Mouse (Mus musculus) heart, embryonic 10.5 days (tissue): ENCODE results near the gene Klk1b1. TPM values are rescaled to one million over a fixed set of nuclear protein-coding genes. Genes with fewer than 3 reads are reported as not detected.
"Not testable (repeated sequence)": the region's sequence is repeated elsewhere in the genome, so short reads cannot be mapped to it uniquely, and the experiment has no call there.

Experiments used
- DNase-seq: peaks from one replicate; pipeline ENCODE4 v3.0.0-alpha.2; 2017; ENCODE audit warnings: low spot score
- H3K27ac ChIP-seq: fragments of 300-500 bp; sonication (generic); 2 replicates; pipeline ENCODE4 v1.5.1; 2016; ENCODE audit warnings: mild to moderate bottlenecking
- H3K27me3 ChIP-seq: fragments of 300-500 bp; sonication (generic); 2 replicates; pipeline ENCODE4 v1.6.1; 2016; ENCODE audit warnings: mild to moderate bottlenecking; ENCODE audit not compliant: poor library complexity, insufficient read depth, severe bottlenecking
- H3K36me3 ChIP-seq: fragments of 300-500 bp; sonication (generic); 2 replicates; pipeline ENCODE4 v1.6.1; 2016; ENCODE audit warnings: mild to moderate bottlenecking, moderate library complexity
- H3K4me1 ChIP-seq: fragments of 300-500 bp; sonication (generic); 2 replicates; pipeline ENCODE4 v1.6.1; 2016; ENCODE audit warnings: mild to moderate bottlenecking
- H3K4me3 ChIP-seq: fragments of 300-500 bp; sonication (generic); 2 replicates; pipeline ENCODE4 v1.5.1; 2016; ENCODE audit warnings: mild to moderate bottlenecking, moderate library complexity
- H3K9me3 ChIP-seq: fragments of 300-500 bp; sonication (generic); 2 replicates; pipeline ENCODE4 v1.6.1; 2016; ENCODE audit warnings: mild to moderate bottlenecking, moderate library complexity
- WGBS: fragments of 180-500 bp; shearing (Covaris S2); methylation state at CpG from one replicate; pipeline ENCODE4 v1.1.7; 2016; 5-methylcytosine and 5-hydroxymethylcytosine counted together
- polyA plus RNA-seq: library from polyadenylated mRNA; unstranded; fragments of >200 nt; fragmentation: Nextera tagmentation; extraction: Ambion mirVana; gene quantifications from 2 replicates; pipeline ENCODE4 v1.2.1, GENCODE M21; 2016

Gene Klk1b1
- polyA plus RNA-seq, 1 experiment from 2014 or later: not detected

DNA sequence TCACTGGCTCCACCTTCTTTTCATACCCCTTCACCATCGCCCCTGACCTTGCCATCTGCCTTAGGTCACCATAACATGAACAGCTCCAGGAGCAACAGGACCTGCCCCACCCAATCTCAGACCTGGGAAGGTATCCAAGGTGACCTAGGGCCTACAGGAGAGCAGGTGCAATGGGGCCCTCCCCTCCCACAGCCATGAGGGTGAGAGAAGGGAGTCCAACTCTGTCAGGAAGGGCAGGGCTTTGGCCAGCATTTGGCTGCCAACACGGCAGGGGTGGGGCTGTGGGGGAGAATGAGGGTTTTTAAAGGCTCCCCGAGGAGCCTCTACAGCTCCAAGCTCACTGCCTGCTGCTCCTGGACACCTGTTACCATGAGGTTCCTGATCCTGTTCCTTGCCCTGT is 24.3 kb upstream of the Klk1b1 start:
- H3K27me3 ChIP-seq, H3K27ac ChIP-seq, DNase-seq, H3K4me3 ChIP-seq, H3K36me3 ChIP-seq, H3K9me3 ChIP-seq, H3K4me1 ChIP-seq: not testable (repeated sequence)
- 64% methylated on average over 3 of the region's 3 CpGs for WGBS

DNA sequence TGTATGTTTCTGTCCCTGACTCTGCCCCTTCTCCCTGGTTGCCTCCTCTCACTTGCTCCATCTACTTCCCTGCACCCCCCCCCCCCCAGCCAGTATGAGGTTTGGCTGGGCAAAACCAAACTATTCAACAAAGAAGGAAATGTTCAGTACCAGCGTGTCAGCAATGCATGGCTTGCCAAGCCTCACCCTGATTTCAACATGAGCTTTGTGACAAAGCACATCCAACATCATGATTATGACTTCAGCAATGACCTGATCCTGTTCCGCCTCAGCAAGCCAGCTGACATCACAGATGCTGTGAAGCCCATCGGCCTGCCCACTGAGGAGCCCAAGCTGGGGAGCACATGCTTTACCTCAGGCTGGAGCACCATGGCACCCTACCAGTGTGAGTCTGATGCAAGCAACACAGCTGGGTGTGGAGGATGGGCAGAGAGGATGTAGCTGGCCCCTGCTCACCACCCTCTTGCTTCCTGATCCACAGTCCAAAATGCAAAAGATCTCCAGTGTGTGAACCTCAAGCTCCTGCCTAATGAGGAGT is 21.8 kb upstream of the Klk1b1 start:
- H3K36me3 ChIP-seq: no peaks in the 10 kb centered on the region
- no peaks in the 10 kb centered on the region for H3K27me3 ChIP-seq
- no peak overlapping the region for H3K27ac ChIP-seq
- H3K4me3 ChIP-seq: no peak overlapping the region
- 81% methylated on average over 3 of the region's 3 CpGs for WGBS
- DNase-seq: peak; percentile 64
- H3K9me3 ChIP-seq: no peaks in the 10 kb centered on the region
- no peaks in the 10 kb centered on the region for H3K4me1 ChIP-seq

DNA sequence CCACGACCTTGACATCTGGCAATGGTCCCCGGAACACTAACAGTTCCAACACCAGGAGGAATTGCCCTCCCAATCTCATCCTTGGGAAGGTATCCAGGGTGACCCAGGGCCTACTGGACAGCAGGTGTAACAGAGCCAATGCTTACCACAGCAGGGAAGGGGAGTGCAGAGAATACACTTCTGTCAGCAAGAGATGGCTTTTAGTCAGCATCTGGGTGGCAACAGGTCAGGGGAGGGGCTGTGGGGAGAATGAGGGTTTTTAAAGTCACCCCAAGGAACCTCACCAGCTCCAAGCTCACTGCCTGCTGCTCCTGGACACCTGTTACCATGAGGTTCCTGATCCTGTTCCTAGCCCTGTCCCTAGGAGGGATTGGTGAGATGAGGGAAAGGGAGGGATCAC is 16.2 kb upstream of the Klk1b1 start, which contains the start of gene Klk1b8:
TSS of gene Klk1b8 (plus strand) at position 301 of the 400 bp plus-strand sequence.
- H3K4me1 ChIP-seq: no peaks in the 10 kb centered on the region
- WGBS: 69% methylated on average over 2 of the region's 2 CpGs
- no peak within 1 kb of the TSS for H3K27ac ChIP-seq
- H3K9me3 ChIP-seq: no peaks in the 10 kb centered on the region
- DNase-seq: no peak
- H3K36me3 ChIP-seq: no peaks in the 10 kb centered on the region
- H3K27me3 ChIP-seq: no peaks in the 10 kb centered on the region
- no peak within 1 kb of the TSS for H3K4me3 ChIP-seq

DNA sequence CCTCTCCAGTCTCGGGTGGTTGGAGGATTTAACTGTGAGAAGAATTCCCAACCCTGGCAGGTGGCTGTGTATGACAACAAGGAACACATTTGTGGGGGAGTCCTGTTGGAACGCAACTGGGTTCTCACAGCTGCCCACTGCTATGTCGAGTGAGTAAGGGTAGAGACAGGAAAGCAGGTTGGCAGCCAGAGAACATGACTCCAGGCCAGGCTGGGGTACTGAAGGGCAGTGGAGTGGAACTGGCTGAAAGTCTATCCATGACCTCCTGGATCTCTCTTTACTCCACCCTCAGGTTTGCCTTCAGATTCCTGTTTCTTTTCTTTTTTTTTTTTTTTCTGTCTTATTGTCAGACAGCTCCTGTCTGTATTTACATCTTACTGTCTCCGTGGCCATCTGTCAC is 13.8 kb upstream of the Klk1b1 start:
- no peaks in the 10 kb centered on the region for H3K4me1 ChIP-seq
- no peak for DNase-seq
- H3K27ac ChIP-seq: no peak overlapping the region
- no peaks in the 10 kb centered on the region for H3K36me3 ChIP-seq
- no peaks in the 10 kb centered on the region for H3K9me3 ChIP-seq
- H3K27me3 ChIP-seq: no peaks in the 10 kb centered on the region
- no peak overlapping the region for H3K4me3 ChIP-seq
- WGBS: 57% methylated on average over 4 of the region's 4 CpGs

DNA sequence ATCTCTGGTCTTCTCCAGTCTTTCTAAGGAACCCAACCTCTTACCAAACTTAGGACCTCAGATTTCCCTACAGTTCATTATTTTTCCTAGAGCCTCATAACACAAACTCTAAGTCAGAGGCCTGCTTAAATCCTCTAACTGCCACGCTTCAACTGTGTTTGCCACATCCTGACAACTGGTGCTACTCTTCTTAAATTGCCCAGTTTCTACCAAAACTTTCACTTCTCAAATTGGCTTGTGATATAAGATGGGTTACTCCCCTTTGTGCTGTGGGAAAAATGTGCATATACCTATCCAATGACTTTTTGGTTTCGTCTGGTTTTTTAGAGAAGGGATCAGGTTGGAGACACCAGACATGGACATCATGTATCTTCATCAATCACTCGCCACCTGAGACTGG is 507 bp downstream of the Klk1b1 start:
- H3K36me3 ChIP-seq: no peaks in the 10 kb centered on the region
- no peaks in the 10 kb centered on the region for H3K27me3 ChIP-seq
- no peak for DNase-seq
- no peak overlapping the region for H3K4me3 ChIP-seq
- WGBS: 75% methylated on average over 3 of the region's 3 CpGs
- H3K4me1 ChIP-seq: no peaks in the 10 kb centered on the region
- H3K9me3 ChIP-seq: no peaks in the 10 kb centered on the region
- no peak overlapping the region for H3K27ac ChIP-seq

DNA sequence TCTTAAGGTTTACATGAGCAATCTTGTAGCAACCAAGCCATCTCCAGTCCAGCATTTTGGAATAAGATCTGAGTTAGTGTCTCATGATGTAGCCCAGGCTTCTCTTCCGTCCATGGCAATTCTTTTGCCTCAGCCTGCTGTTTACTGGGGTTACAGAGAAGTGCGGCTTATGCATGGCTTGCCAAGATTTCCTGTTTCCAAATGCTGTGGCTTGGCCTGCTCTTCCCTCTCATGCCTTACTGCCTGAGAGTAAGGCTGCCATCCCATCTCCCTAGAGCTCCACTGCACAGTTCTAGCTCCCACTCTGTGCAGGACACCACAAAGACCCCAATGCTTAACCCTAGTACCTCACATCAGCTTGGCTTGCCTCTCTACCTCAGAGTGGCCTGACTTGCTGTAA is 1.1 kb downstream of the Klk1b1 start:
- no peak overlapping the region for H3K4me3 ChIP-seq
- H3K27ac ChIP-seq: no peak overlapping the region
- H3K4me1 ChIP-seq: no peaks in the 10 kb centered on the region
- H3K36me3 ChIP-seq: no peaks in the 10 kb centered on the region
- no peaks in the 10 kb centered on the region for H3K9me3 ChIP-seq
- no peaks in the 10 kb centered on the region for H3K27me3 ChIP-seq
- 74% methylated on average over 2 of the region's 2 CpGs for WGBS
- no peak for DNase-seq

DNA sequence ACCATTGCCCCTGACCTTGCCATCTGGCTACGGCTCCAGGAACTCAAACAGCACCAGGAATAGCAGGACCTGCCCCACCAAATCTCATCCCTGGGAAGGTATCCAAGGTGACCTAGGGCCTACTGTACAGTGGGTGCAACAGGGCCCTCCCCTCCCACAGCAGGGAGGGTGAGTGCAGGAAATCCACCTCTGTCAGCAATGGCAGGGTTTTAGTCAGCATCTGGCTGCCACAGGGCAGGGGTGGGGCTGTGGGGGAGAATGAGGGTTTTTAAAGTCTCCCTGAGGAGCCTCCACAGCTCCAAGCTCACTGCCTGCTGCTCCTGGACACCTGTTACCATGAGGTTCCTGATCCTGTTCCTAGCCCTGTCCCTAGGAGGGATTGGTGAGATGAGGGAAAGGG is 9.2 kb downstream of the Klk1b1 start, which contains the start of gene Klk1b9:
TSS of gene Klk1b9 (plus strand) at position 301 of the 400 bp plus-strand sequence.
- H3K4me1 ChIP-seq, H3K27me3 ChIP-seq, DNase-seq, H3K4me3 ChIP-seq, H3K9me3 ChIP-seq, H3K27ac ChIP-seq, H3K36me3 ChIP-seq: not testable (repeated sequence)
- WGBS: 78% methylated on average over 1 of the region's 1 CpGs

DNA sequence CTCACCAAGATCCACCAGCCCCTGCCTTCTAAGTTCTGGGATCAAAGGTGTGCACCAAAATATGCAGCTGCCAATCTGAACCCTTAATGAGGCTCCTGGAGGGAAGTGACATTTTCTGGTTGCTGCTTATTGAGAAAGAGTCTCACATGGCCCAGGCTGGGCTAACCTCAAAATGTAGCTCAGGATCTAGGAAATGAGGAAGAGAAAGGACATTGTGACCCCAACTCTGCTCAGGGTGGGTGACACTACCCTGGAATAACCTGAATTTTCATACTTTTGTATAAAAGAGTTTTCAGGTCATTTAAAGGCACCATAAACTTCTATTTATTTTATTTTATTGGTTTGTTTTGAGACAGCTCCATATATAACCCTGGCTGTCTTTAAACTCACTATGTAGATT is 19.1 kb downstream of the Klk1b1 start:
- Histone ChIP-seq H3K36me3 (no peaks in the 10 kb centered on the region), H3K4me3 (no peak overlapping the region), H3K4me1 (no peaks in the 10 kb centered on the region), H3K27ac (no peak overlapping the region), H3K27me3 (no peaks in the 10 kb centered on the region), H3K9me3 (no peaks in the 10 kb centered on the region)
- no peak for DNase-seq

DNA sequence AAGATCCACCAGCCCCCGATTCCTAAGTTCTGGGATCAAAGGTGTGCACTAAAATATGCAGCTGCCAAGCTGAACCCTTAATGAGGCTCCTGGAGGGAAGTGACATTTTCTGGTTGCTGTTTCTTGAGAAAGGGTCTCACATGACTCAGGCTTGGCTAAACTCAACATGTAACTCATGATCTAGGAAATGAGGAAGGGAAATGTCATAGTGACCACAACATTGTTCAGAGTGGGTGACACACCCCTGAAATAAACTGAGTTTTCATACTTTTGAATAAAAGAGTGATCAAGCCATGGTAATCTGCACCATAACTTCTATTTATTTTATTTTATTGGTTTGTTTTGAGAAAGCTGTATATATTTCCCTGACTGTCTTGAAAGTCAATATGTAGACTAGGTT is 28.3 kb downstream of the Klk1b1 start:
- DNase-seq, H3K27ac ChIP-seq: not testable (repeated sequence)
- WGBS: 67% methylated on average over 1 of the region's 1 CpGs

DNA sequence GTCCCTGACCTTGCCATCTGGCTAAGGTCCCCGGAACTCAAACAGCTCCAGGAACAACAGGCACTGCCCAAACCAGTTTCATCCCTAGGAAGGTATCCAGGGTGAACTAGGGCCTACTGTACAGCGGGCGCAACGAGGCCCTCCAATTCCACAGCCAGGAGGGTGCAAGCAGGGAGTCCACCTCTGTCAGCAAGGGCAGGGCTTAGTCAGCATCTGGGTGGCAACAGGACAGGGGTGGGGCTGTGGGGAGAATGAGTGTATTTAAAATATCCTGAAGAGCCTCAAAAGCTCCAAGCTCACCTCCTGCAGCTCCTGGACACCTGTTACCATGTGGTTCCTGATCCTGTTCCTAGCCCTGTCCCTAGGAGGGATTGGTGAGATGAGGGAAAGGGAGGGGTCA is 29.0 kb downstream of the Klk1b1 start, which contains the start of gene Klk1b11:
TSS of gene Klk1b11 (plus strand) at position 301 of the 400 bp plus-strand sequence.
- WGBS: 65% methylated on average over 4 of the region's 4 CpGs
- not testable (repeated sequence) for H3K36me3 ChIP-seq, H3K4me3 ChIP-seq, H3K27me3 ChIP-seq, DNase-seq, H3K4me1 ChIP-seq, H3K27ac ChIP-seq, H3K9me3 ChIP-seq

More for the DNA sequence above, 28.3 kb downstream of the Klk1b1 start:
- H3K4me1 ChIP-seq, H3K36me3 ChIP-seq, H3K9me3 ChIP-seq, H3K27me3 ChIP-seq, H3K4me3 ChIP-seq: not testable (repeated sequence)

DNA sequence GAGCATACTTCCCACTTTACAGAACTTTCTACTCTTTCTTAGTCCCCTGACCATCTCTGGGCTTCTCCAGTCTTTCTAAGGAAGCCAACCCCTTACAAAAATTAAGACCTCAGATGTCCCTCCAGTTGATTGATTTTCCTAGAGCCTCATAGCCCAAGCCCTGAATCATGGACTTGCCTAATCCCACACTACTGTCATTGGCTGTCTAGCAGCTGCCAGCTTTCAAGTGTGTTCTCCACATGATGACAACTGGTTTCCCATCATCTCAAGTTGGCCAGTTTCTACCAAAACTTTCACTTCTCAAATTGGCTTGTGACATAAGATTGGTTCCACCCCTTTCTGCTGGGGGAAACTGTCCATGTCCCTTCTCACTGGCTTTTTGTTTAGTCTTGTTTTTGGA is 38.3 kb downstream of the Klk1b1 start:
- no peak overlapping the region for H3K27ac ChIP-seq
- H3K4me1 ChIP-seq: no peaks in the 10 kb centered on the region
- no peaks in the 10 kb centered on the region for H3K27me3 ChIP-seq
- H3K4me3 ChIP-seq: no peak overlapping the region
- no peaks in the 10 kb centered on the region for H3K9me3 ChIP-seq
- H3K36me3 ChIP-seq: no peaks in the 10 kb centered on the region
- no peak for DNase-seq

DNA sequence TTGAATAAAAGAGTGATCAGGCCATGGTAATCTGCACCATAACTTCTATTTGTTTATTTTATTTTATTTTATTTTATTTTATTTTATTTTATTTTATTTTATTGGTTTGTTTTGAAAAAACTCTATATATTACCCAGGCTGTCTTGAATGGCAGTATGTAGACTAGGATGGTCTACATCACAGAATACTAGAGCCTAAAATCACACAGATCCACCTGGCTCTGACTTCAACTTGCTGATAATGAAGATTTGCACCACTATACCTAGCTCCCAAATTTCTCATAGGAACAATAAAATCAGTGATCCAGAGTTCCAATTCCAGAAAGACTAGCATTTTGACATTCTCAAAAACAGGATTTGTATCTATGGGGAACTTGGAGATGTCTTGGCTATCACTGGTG is 45.3 kb downstream of the Klk1b1 start, which contains the start of gene Klk1b26:
TSS of gene Klk1b26 (plus strand) at position 301 of the 400 bp plus-strand sequence.
- H3K27me3 ChIP-seq, DNase-seq, H3K9me3 ChIP-seq, H3K36me3 ChIP-seq, H3K4me1 ChIP-seq, H3K27ac ChIP-seq, H3K4me3 ChIP-seq: not testable (repeated sequence)

DNA sequence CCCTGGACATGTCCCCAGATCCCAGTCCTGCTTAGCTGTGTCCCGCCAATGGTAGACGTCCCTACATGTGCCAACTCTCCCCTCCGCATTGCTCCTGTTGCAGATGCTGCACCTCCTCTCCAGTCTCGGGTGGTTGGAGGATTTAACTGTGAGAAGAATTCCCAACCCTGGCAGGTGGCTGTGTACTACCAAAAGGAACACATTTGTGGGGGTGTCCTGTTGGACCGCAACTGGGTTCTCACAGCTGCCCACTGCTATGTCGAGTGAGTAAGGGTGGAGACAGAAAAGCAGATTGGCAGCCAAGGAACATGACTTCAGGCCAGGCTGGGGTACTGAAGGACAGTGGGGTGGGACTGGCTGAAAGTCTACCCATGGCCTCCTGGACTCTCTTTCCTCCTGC is 48.1 kb downstream of the Klk1b1 start:
- not testable (repeated sequence) for H3K27ac ChIP-seq, H3K4me1 ChIP-seq, H3K9me3 ChIP-seq, H3K36me3 ChIP-seq, H3K4me3 ChIP-seq, H3K27me3 ChIP-seq, DNase-seq
- WGBS: 78% methylated on average over 6 of the region's 6 CpGs

DNA sequence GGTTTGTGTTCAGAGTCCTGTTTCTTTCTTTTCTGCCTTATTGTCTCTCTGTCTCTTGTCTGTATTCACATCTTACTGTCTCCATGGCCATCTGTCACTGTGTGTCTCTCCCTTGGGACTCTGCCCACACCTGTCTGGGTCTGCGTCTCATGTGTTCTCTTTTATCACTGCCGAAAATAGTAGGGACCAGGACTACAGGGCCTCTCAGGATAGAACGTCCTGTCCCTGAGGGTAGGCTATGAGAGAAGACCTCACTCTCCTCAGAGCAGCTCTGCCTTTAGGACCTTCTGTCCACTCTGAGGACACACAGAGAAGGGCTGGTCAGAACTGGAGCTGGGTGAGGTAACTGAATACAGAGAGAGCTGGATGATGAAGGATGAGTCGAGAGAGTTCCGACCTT is 48.5 kb downstream of the Klk1b1 start:
- no peaks in the 10 kb centered on the region for H3K36me3 ChIP-seq
- 78% methylated on average over 5 of the region's 5 CpGs for WGBS
- no peaks in the 10 kb centered on the region for H3K4me1 ChIP-seq
- DNase-seq: no peak
- no peaks in the 10 kb centered on the region for H3K9me3 ChIP-seq
- H3K4me3 ChIP-seq: no peak overlapping the region
- H3K27me3 ChIP-seq: no peaks in the 10 kb centered on the region
- no peak overlapping the region for H3K27ac ChIP-seq
